Mouse (Mus musculus): ENCODE measurements around the gene Ppp1r13b.

DNA sequence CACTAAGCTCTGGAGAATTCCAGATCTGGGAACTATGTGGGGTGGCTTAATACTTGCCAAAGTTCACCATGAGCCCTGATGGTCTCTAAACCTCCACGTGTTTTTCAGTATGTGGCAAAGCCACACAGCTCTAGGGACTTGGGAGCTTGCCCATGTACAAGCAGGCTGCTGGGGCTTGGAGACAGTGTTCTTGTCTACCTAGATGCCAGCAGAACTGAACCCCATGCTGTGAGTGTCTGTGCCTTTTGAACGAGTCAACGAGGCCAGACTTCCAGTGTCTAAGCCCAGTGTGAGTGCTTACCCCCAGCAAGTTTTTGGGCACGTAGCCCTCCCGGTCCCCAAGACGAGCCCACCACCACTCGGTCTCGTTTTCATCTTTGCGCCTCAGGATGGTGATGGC, 78.0 kb downstream of the Ppp1r13b start:
- TF ChIP-seq TAL1 (conservative IDR thresholded peaks at IDR 0.05; ENCODE audit: low read depth, low read length) (no peak), CTCF (IDR thresholded peaks at IDR 0.05; ENCODE audit: low read depth, low read length) (no peak), GATA2 (IDR thresholded peaks at IDR 0.05; ENCODE audit: borderline replicate concordance, low read depth, low read length) (no peak)
